Mouse (Mus musculus) layer of hippocampus, postnatal 10 days (tissue): ENCODE data around the gene Chmp6. TPM values are rescaled to one million over a fixed set of nuclear protein-coding genes. Genes with fewer than 3 reads are reported as not detected.

Source experiments
- DNase-seq, 2 experiments: peaks; one replicate each; pipeline ENCODE4 v3.0.0; 2021; ENCODE audit warnings: low spot score in 2 of 2
- total RNA-seq, 2 experiments: library from RNA; stranded (reverse); gene quantifications; 2 replicates each; pipeline ENCODE4 v1.2.3; 2021

Chmp6 gene
- total RNA-seq, 2 experiments from 2014 or later: 43.0 to 44.5 TPM

GRCm38 (mm10) chr11:119955432-119955831, 42.2 kb downstream of the Chmp6 start:
- no peak for DNase-seq

GRCm38 (mm10) chr11:119956590-119956989, 43.3 kb downstream of the Chmp6 start:
- DNase-seq: no peak

GRCm38 (mm10) chr11:119958856-119959255, 45.6 kb downstream of the Chmp6 start:
- no peak for DNase-seq

DNA sequence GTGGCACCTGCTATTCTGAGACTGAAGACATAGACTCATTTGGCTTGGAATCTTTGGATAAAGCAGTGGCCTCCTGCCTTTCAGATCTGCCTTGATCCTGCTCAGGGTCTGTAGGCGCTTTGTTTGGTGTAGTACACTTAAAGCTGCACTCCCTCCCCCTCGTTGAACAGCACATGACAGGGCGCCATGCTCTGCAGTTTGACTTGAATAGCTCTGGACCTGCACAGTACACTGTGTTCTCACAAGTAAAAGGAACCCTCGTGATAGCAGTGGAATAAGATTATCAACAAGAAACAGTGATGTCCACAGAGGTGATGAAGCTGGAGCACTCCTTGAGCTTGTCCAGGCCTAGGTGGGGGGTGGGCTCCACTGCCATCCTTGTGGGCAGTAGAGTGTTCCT, 46.5 kb downstream of the Chmp6 start:
- no peak for DNase-seq

- DNase-seq: no peak
These were observed 47.4 kb downstream of the Chmp6 start for GRCm38 (mm10) chr11:119960671-119961070.

GRCm38 (mm10) chr11:119961511-119961910, 48.3 kb downstream of the Chmp6 start:
- DNase-seq: no peak

GRCm38 (mm10) chr11:119965053-119965452, 51.8 kb downstream of the Chmp6 start:
- DNase-seq: no peak

DNA sequence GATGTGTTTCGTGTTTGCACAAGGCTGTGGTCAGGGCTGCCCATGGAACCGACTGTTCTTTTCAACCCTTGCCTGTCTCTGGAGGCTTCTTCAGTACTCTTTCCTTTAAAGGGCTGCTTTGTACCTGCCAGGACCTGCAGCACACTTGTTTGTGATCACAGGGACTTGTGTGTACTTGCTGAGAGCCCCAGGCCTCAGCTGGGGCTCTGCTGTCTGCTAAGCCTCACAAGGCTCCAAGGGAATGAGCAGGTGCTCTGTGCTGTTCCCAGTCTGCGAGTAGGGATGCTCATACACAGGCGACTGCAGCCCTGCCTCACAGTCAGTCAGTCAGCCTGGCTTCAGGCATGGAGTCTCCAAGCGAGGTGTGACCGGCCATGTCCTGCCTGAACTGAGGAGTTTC, 53.1 kb downstream of the Chmp6 start:
- no peak for DNase-seq

DNA sequence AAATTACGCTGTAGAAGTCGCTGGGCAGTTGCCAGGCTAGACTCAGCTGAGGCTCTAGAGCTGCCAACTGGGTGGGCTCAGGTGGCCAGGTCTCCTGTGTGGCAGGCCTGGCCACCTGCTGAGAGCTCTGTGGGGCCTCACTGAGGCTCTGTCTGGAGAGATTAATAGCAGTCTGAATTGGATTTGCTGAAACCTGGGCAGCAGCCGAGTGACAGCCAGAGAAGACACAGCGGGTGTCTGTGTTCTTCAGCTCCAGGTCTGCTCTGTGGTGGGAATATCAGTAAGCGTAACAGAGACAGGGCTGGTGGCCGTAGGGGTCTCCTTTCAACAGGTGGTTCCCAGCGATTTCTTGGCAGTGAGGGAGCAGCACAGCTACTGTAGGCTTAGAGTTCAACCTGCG, 54.2 kb downstream of the Chmp6 start:
- DNase-seq: no peak

DNA sequence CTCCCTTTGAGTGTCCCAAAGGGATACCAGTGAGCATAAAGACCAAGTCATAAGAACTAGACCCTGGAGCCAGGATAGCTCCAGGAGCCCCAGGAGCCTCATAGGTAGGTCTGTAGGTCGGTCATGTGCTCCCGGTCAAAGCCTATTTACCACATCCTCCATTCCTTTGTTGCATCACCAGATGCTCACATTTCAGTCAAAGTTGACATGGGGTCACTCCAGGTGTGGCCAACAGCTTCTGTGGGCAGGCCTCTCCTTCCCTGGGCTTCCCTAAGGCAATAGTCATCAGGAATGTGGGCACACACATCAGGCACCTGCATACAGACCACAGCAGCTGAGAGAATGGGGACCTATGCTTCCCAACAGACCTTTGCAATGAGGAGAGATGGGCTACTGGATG, 54.7 kb downstream of the Chmp6 start:
- DNase-seq: no peak

Other genes with a start within 250 kb of the Chmp6 start
- gene Baiap2, start 29.3 kb downstream of the Chmp6 start, total RNA-seq: 100 to 1,000 TPM in 1 of 2 experiments, 10 to 100 TPM in 1; 96.2 to 102 TPM
- 100 to 1,000 TPM; 136 to 148 TPM for gene Aatk, start 133.7 kb downstream of the Chmp6 start, total RNA-seq
- 10 to 100 TPM; 44.3 to 53.4 TPM for gene Cep131, start 173.4 kb downstream of the Chmp6 start, total RNA-seq
- 10 to 100 TPM; 19.3 to 19.7 TPM for gene Tepsin, start 185.3 kb downstream of the Chmp6 start, total RNA-seq
- 10 to 100 TPM; 36.4 to 37.3 TPM for gene Ndufaf8, start 185.5 kb downstream of the Chmp6 start, total RNA-seq
- 100 to 1,000 TPM; 107 to 123 TPM for gene Slc38a10, start 237.9 kb downstream of the Chmp6 start, total RNA-seq